Mouse (Mus musculus): Measurements from ENCODE around the gene Zfp580. TPM values are rescaled to one million over a fixed set of nuclear protein-coding genes. Genes with fewer than 3 reads are reported as not detected.

Zfp580 gene
- total and polyA plus RNA-seq, 3 experiments = 0.44 to 2.8 (median 1.1) TPM

DNA sequence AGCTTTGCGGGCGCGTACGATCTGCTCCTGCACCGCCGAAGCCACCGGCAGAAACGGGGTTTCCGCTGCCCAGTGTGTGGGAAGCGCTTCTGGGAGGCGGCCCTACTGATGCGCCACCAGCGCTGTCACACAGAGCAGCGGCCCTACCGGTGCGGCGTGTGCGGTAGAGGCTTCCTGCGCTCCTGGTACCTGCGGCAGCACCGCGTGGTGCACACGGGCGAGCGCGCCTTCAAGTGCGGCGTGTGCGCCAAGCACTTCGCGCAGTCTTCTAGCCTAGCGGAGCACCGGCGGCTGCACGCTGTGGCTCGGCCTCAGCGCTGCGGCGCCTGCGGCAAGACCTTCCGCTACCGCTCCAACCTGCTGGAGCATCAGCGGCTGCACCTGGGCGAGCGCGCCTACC lies 19.8 kb upstream of the Zfp580 start:
- ATAC-seq (ENCODE audit: extremely low read depth, insufficient number of reproducible peaks, low FRiP score, poor library complexity, severe bottlenecking) = no peak
- Histone ChIP-seq H3K27me3 (ENCODE audit: insufficient read depth, low read length) (peaks cover 12% of the 10 kb centered on the region; the same call in 1 of the 2 replicates), H3K4me3 (ENCODE audit: low read depth, low read length) (peak overlapping the region; percentile 54; the same call in 1 of the 2 replicates), H3K9me3 (replicated peaks) (peaks cover 33% of the 10 kb centered on the region), H3K36me3 (replicated peaks) (peaks cover 98% of the 10 kb centered on the region), H3K4me1 (ENCODE audit: insufficient read depth, low read depth, low read length) (peaks cover 15% of the 10 kb centered on the region)
- DNase-seq (ENCODE audit: low spot score) = no peak
- no peak for TF ChIP-seq TAL1 (conservative IDR thresholded peaks at IDR 0.05; ENCODE audit: low read depth, low read length)
- no peak for TF ChIP-seq CTCF (IDR thresholded peaks at IDR 0.05; ENCODE audit: low read depth, low read length)
- TF ChIP-seq GATA1 (IDR thresholded peaks at IDR 0.05; ENCODE audit: borderline replicate concordance, low read length) = no peak
- no peak for TF ChIP-seq GATA2 (IDR thresholded peaks at IDR 0.05; ENCODE audit: borderline replicate concordance, low read depth, low read length)
- no peak for TF ChIP-seq POLR2AphosphoS5 (IDR thresholded peaks at IDR 0.05; ENCODE audit: insufficient replicate concordance, low read depth, low read length)

DNA sequence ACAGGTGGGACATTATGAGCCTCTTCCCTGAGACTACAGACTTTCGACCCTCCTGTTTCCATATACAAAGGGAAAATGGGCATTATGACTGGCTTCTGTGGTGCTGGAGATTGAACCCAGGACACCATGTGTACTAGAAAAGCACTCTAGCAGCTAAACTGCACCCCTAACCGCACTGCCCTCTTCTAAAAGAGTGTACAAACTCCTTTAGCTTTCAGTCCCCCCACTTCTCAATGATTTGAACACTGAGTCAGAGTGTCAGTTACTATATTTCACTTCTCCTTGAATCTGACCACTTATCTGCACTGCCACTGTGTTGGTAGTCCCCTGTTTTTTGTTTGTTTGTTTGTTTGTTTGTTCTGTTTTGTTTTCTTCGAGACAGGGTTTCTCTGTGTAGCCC lies 17.5 kb upstream of the Zfp580 start, which contains the start of gene 4632433K11Rik:
Gene 4632433K11Rik (plus strand): TSS at position 301 of the 400 bp plus-strand sequence.
- Histone ChIP-seq H3K27me3 (ENCODE audit: insufficient read depth, low read length) (peaks cover 12% of the 10 kb centered on the region; the same call in 1 of the 2 replicates), H3K9me3 (replicated peaks) (peaks cover 31% of the 10 kb centered on the region), H3K36me3 (replicated peaks) (peaks cover 80% of the 10 kb centered on the region), H3K4me3 (ENCODE audit: low read depth, low read length) (no peak within 1 kb of the TSS), H3K4me1 (ENCODE audit: insufficient read depth, low read depth, low read length) (peaks cover 19% of the 10 kb centered on the region)
- ATAC-seq (ENCODE audit: extremely low read depth, insufficient number of reproducible peaks, low FRiP score, poor library complexity, severe bottlenecking) = no peak
- no peak for TF ChIP-seq TAL1 (conservative IDR thresholded peaks at IDR 0.05; ENCODE audit: low read depth, low read length)
- no peak for TF ChIP-seq GATA2 (IDR thresholded peaks at IDR 0.05; ENCODE audit: borderline replicate concordance, low read depth, low read length)
- TF ChIP-seq CTCF (IDR thresholded peaks at IDR 0.05; ENCODE audit: low read depth, low read length) = no peak
- no peak for TF ChIP-seq GATA1 (IDR thresholded peaks at IDR 0.05; ENCODE audit: borderline replicate concordance, low read length)
- TF ChIP-seq POLR2AphosphoS5 (IDR thresholded peaks at IDR 0.05; ENCODE audit: insufficient replicate concordance, low read depth, low read length) = no peak
- DNase-seq (ENCODE audit: low spot score) = no peak

DNA sequence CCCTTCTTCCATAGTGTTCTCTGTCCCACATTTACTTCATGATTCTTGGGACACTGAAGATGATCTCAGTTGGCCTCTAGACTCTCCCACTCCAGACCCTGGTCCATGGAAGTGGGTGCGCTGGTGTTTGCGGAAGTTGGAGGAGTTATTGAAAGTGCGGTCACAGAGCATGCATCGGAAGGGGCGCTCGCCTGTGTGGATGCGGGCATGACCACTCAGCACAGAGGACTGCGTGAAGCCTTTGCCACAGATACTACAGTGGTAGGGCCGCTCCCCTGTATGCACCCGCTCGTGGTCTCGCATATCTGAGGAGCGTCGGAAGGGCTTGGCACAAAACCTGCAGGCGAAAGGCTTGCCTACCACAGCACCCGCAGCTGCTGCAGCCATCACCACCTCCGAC lies 15.7 kb upstream of the Zfp580 start:
- H3K36me3 ChIP-seq (replicated peaks) = peaks cover 64% of the 10 kb centered on the region
- peaks cover 24% of the 10 kb centered on the region for H3K4me1 ChIP-seq (ENCODE audit: insufficient read depth, low read depth, low read length)
- no peak for TF ChIP-seq TAL1 (conservative IDR thresholded peaks at IDR 0.05; ENCODE audit: low read depth, low read length)
- no peak for TF ChIP-seq GATA1 (IDR thresholded peaks at IDR 0.05; ENCODE audit: borderline replicate concordance, low read length)
- no peak for TF ChIP-seq GATA2 (IDR thresholded peaks at IDR 0.05; ENCODE audit: borderline replicate concordance, low read depth, low read length)
- TF ChIP-seq POLR2AphosphoS5 (IDR thresholded peaks at IDR 0.05; ENCODE audit: insufficient replicate concordance, low read depth, low read length) = no peak
- TF ChIP-seq CTCF (IDR thresholded peaks at IDR 0.05; ENCODE audit: low read depth, low read length) = no peak
- no peak overlapping the region for H3K4me3 ChIP-seq (ENCODE audit: low read depth, low read length)
- ATAC-seq (ENCODE audit: extremely low read depth, insufficient number of reproducible peaks, low FRiP score, poor library complexity, severe bottlenecking) (no peak), DNase-seq (ENCODE audit: low spot score) (no peak)
- H3K27me3 ChIP-seq (ENCODE audit: insufficient read depth, low read length) = no peaks in the 10 kb centered on the region
- H3K9me3 ChIP-seq (replicated peaks) = peaks cover 14% of the 10 kb centered on the region

DNA sequence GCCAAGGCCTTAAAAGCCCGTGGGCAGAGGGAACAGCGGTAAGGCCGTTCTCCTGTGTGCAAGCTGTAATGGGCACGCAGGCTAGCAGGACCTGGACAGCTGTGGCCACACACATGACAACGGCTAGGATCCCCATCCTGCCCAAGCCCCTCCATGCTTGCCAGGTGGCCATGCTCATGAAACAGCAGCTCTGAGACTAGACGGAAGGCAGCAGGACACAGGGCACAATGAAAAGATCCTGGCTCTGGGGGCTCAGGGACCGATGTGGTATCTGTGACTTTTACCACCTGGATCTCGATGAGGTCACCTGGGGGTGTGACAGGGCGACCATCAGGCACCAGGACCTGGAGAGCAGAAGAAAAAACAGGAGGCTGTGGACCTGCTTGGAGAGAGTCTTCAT lies 15.2 kb upstream of the Zfp580 start:
- no peak for ATAC-seq (ENCODE audit: extremely low read depth, insufficient number of reproducible peaks, low FRiP score, poor library complexity, severe bottlenecking)
- Histone ChIP-seq H3K9me3 (replicated peaks) (peaks cover 9% of the 10 kb centered on the region), H3K4me1 (ENCODE audit: insufficient read depth, low read depth, low read length) (peaks cover 24% of the 10 kb centered on the region), H3K36me3 (replicated peaks) (peaks cover 62% of the 10 kb centered on the region), H3K27me3 (ENCODE audit: insufficient read depth, low read length) (no peaks in the 10 kb centered on the region), H3K4me3 (ENCODE audit: low read depth, low read length) (no peak overlapping the region)
- no peak for DNase-seq (ENCODE audit: low spot score)
- TF ChIP-seq CTCF (IDR thresholded peaks at IDR 0.05; ENCODE audit: low read depth, low read length) (no peak), POLR2AphosphoS5 (IDR thresholded peaks at IDR 0.05; ENCODE audit: insufficient replicate concordance, low read depth, low read length) (no peak), GATA2 (IDR thresholded peaks at IDR 0.05; ENCODE audit: borderline replicate concordance, low read depth, low read length) (no peak), TAL1 (conservative IDR thresholded peaks at IDR 0.05; ENCODE audit: low read depth, low read length) (no peak), GATA1 (IDR thresholded peaks at IDR 0.05; ENCODE audit: borderline replicate concordance, low read length) (no peak)

DNA sequence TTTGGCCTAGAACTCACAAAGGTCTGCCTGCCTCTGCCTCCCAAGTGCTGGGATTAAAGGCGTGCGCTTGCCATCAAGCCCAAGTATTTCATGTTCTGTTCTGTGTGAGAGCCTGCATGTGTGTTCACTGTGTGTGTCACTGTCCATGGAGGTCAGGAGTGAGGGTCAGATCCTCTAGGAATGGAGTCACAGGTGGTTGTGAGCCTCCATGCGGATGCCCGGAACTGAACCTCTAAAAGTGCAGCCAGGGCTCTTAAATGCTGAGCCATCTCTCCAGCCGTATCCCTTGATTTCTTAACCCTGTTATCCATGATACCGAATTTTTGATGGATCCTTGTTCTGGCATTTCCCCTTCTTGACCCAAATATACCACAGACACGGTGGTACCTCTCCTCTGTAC lies 14.3 kb upstream of the Zfp580 start:
- Histone ChIP-seq H3K9me3 (replicated peaks) (no peaks in the 10 kb centered on the region), H3K4me3 (ENCODE audit: low read depth, low read length) (no peak overlapping the region; the same call in 1 of the 2 replicates), H3K36me3 (replicated peaks) (peaks cover 58% of the 10 kb centered on the region), H3K27me3 (ENCODE audit: insufficient read depth, low read length) (no peaks in the 10 kb centered on the region), H3K4me1 (ENCODE audit: insufficient read depth, low read depth, low read length) (peaks cover 24% of the 10 kb centered on the region)
- no peak for ATAC-seq (ENCODE audit: extremely low read depth, insufficient number of reproducible peaks, low FRiP score, poor library complexity, severe bottlenecking)
- TF ChIP-seq POLR2AphosphoS5 (IDR thresholded peaks at IDR 0.05; ENCODE audit: insufficient replicate concordance, low read depth, low read length) (no peak), CTCF (IDR thresholded peaks at IDR 0.05; ENCODE audit: low read depth, low read length) (no peak), GATA2 (IDR thresholded peaks at IDR 0.05; ENCODE audit: borderline replicate concordance, low read depth, low read length) (no peak), TAL1 (conservative IDR thresholded peaks at IDR 0.05; ENCODE audit: low read depth, low read length) (no peak), GATA1 (IDR thresholded peaks at IDR 0.05; ENCODE audit: borderline replicate concordance, low read length) (no peak)
- DNase-seq (ENCODE audit: low spot score) = no peak

DNA sequence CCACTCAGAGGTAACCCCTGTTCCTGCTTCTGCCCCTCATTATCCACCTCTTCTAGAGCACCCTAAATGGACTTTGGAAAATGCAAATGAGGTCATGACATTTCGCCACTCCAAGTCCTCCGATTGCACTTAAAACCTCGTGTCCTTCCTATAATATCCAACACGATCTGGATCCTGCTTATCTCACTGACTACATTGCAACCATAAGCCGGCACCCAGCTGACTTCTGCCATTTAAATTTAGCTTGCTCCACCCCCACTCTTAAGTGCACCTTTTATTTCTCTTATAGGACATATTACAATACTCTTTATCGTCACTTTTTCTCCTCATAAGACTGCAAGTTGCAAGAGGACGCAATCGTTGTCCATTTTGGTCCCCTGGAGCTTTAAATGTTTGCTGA lies 13.9 kb upstream of the Zfp580 start:
- no peaks in the 10 kb centered on the region for H3K9me3 ChIP-seq (replicated peaks)
- DNase-seq (ENCODE audit: low spot score) (no peak), ATAC-seq (ENCODE audit: extremely low read depth, insufficient number of reproducible peaks, low FRiP score, poor library complexity, severe bottlenecking) (no peak)
- H3K27me3 ChIP-seq (ENCODE audit: insufficient read depth, low read length) = no peaks in the 10 kb centered on the region
- peak overlapping the region; percentile 75; the same call in 1 of the 2 replicates for H3K4me3 ChIP-seq (ENCODE audit: low read depth, low read length)
- H3K4me1 ChIP-seq (ENCODE audit: insufficient read depth, low read depth, low read length) = peaks cover 24% of the 10 kb centered on the region
- H3K36me3 ChIP-seq (replicated peaks) = peaks cover 54% of the 10 kb centered on the region
- no peak for TF ChIP-seq POLR2AphosphoS5 (IDR thresholded peaks at IDR 0.05; ENCODE audit: insufficient replicate concordance, low read depth, low read length)
- TF ChIP-seq TAL1 (conservative IDR thresholded peaks at IDR 0.05; ENCODE audit: low read depth, low read length) = no peak
- no peak for TF ChIP-seq GATA1 (IDR thresholded peaks at IDR 0.05; ENCODE audit: borderline replicate concordance, low read length)
- TF ChIP-seq GATA2 (IDR thresholded peaks at IDR 0.05; ENCODE audit: borderline replicate concordance, low read depth, low read length) = no peak
- no peak for TF ChIP-seq CTCF (IDR thresholded peaks at IDR 0.05; ENCODE audit: low read depth, low read length)
